Mouse (Mus musculus) G1E (cell line): ENCODE data around the gene Metap1. TPM values are rescaled to one million over a fixed set of nuclear protein-coding genes. Genes with fewer than 3 reads are reported as not detected.

Source experiments
- ATAC-seq: 2 replicates; pipeline ENCODE4 v1.8.0; 2016; ENCODE audit warnings: mild to moderate bottlenecking; ENCODE audit not compliant: insufficient number of reproducible peaks, poor library complexity, low FRiP score, severe bottlenecking; ENCODE audit errors: extremely low read depth
- DNase-seq: peaks from one replicate; pipeline ENCODE4 v3.0.0; 2012; ENCODE audit warnings: low spot score
- H3K27me3 ChIP-seq: 2 replicates; pipeline ENCODE4 v1.6.1; 2012; ENCODE audit warnings: mild to moderate bottlenecking, low read length, inconsistent platforms; ENCODE audit not compliant: insufficient read depth
- H3K36me3 ChIP-seq: replicated peaks from 2 replicates; pipeline ENCODE3; 2012; ENCODE audit warnings: mild to moderate bottlenecking, inconsistent platforms
- H3K4me1 ChIP-seq: 2 replicates; pipeline ENCODE4 v1.6.1; 2012; ENCODE audit warnings: low read depth, low read length, inconsistent platforms, mixed read lengths; ENCODE audit not compliant: insufficient read depth
- H3K4me3 ChIP-seq: 2 replicates; pipeline ENCODE4 v1.5.1; 2012; ENCODE audit warnings: low read depth, mild to moderate bottlenecking, inconsistent platforms, low read length, moderate library complexity, mixed read lengths
- H3K9me3 ChIP-seq: replicated peaks from 2 replicates; pipeline ENCODE4 v1.6.1; 2012; ENCODE audit warnings: inconsistent platforms
- CTCF ChIP-seq: IDR thresholded peaks from 2 replicates; pipeline ENCODE4 v1.5.1; 2012; ENCODE audit warnings: low read depth, low read length, inconsistent platforms, mixed read lengths
- GATA1 ChIP-seq: IDR thresholded peaks from 2 replicates; pipeline ENCODE4 v1.6.1; 2012; ENCODE audit warnings: borderline replicate concordance, low read length, inconsistent platforms, mixed read lengths
- GATA2 ChIP-seq: IDR thresholded peaks from 2 replicates; pipeline ENCODE4 v1.6.1; 2012; ENCODE audit warnings: low read depth, low read length, inconsistent platforms, borderline replicate concordance
- POLR2AphosphoS5 ChIP-seq: IDR thresholded peaks from 2 replicates; pipeline ENCODE4 v1.6.1; 2012; ENCODE audit warnings: low read depth, low read length, inconsistent platforms; ENCODE audit not compliant: insufficient replicate concordance
- TAL1 ChIP-seq: conservative IDR thresholded peaks from 2 replicates; pipeline ENCODE4 v1.6.1; 2012; ENCODE audit warnings: low read depth, low read length, inconsistent platforms, mixed read lengths
- polyA plus RNA-seq: library from polyadenylated mRNA; stranded (reverse); fragments of >175 nt; gene quantifications from 2 replicates; pipeline ENCODE4 v1.2.3, GENCODE M21; 2012
- total RNA-seq, 2 experiments: library from RNA; stranded (forward) in 1 of 2; stranded (reverse) in 1 of 2; fragments of 200-1000 nt in 1 of 2; fragments of >200 nt in 1 of 2; fragmentation: Nextera tagmentation in 1 of 2; gene quantifications; 2 replicates each; pipeline ENCODE4 v1.2.3; 2014 to 2017

Gene Metap1
- total and polyA plus RNA-seq, 3 experiments, result 24.3 to 67.3 (median 66.3) TPM

GRCm38 (mm10) chr3:138415121-138415690 lies 74.1 kb downstream of the Metap1 start, which contains the start of gene Adh4:
Gene Adh4, plus strand, starts transcription at chr3:138415466.
- DNase-seq (no peak), ATAC-seq (no peak)
- no peak within 1 kb of the TSS for H3K4me3 ChIP-seq
- no peaks in the 10 kb centered on the region for H3K36me3 ChIP-seq
- no peak for TF ChIP-seq TAL1
- TF ChIP-seq POLR2AphosphoS5, result no peak
- TF ChIP-seq GATA1, result no peak
- TF ChIP-seq CTCF, result no peak
- no peak for TF ChIP-seq GATA2
- no peaks in the 10 kb centered on the region for H3K9me3 ChIP-seq
- H3K27me3 ChIP-seq, result no peaks in the 10 kb centered on the region; the same call in 1 of the 2 replicates
- H3K4me1 ChIP-seq, result no peaks in the 10 kb centered on the region

- DNase-seq (no peak), ATAC-seq (no peak)
- Histone ChIP-seq H3K4me1 (no peaks in the 10 kb centered on the region), H3K36me3 (no peaks in the 10 kb centered on the region), H3K27me3 (peaks cover 9% of the 10 kb centered on the region; the same call in 1 of the 2 replicates), H3K4me3 (no peak overlapping the region), H3K9me3 (no peaks in the 10 kb centered on the region)
- TF ChIP-seq GATA2 (no peak), CTCF (no peak), GATA1 (no peak), POLR2AphosphoS5 (no peak), TAL1 (no peak)
These were observed 79.1 kb downstream of the Metap1 start for GRCm38 (mm10) chr3:138410211-138410610.

- Histone ChIP-seq H3K36me3 (no peaks in the 10 kb centered on the region), H3K4me1 (no peaks in the 10 kb centered on the region), H3K27me3 (peaks cover 9% of the 10 kb centered on the region; the same call in 1 of the 2 replicates), H3K4me3 (no peak overlapping the region), H3K9me3 (no peaks in the 10 kb centered on the region)
- DNase-seq (no peak), ATAC-seq (no peak)
- TF ChIP-seq GATA2 (no peak), GATA1 (no peak), CTCF (no peak), POLR2AphosphoS5 (no peak), TAL1 (no peak)
These were observed 79.7 kb downstream of the Metap1 start for GRCm38 (mm10) chr3:138409585-138409984.

Other genes with a start within 250 kb of the Metap1 start
- gene Adh1, start 228.5 kb downstream of the Metap1 start, total RNA-seq (2014; fragmentation: Nextera tagmentation), result not detected in 2 replicates
- gene Adh1, start 228.5 kb downstream of the Metap1 start, total RNA-seq (2017), result 0.17 and 0.33 TPM in 2 replicates
- not detected in 2 replicates for gene Adh1, start 228.5 kb downstream of the Metap1 start, polyA plus RNA-seq
- not detected in 2 replicates for gene Adh6a, start 176.2 kb downstream of the Metap1 start, total RNA-seq (2014; fragmentation: Nextera tagmentation)
- gene Adh6a, start 176.2 kb downstream of the Metap1 start, total RNA-seq (2017), result 0.22 TPM in 1 of 2 replicates, not detected in the other
- gene Adh6a, start 176.2 kb downstream of the Metap1 start, polyA plus RNA-seq, result not detected in 2 replicates
- not detected in 2 replicates for gene Adh6b, start 147.7 kb downstream of the Metap1 start, total RNA-seq (2014; fragmentation: Nextera tagmentation)
- 0.06 and 0.16 TPM in 2 replicates for gene Adh6b, start 147.7 kb downstream of the Metap1 start, total RNA-seq (2017)
- gene Adh6b, start 147.7 kb downstream of the Metap1 start, polyA plus RNA-seq, result not detected in 2 replicates
- gene Adh4, start 74.0 kb downstream of the Metap1 start, total RNA-seq (2014; fragmentation: Nextera tagmentation), result not detected in 2 replicates
- not detected in 2 replicates for gene Adh4, start 74.0 kb downstream of the Metap1 start, total RNA-seq (2017)
- gene Adh4, start 74.0 kb downstream of the Metap1 start, polyA plus RNA-seq, result not detected in 2 replicates
- 86.2 and 86.3 TPM in 2 replicates for gene Adh5, start 46.4 kb downstream of the Metap1 start, total RNA-seq (2014; fragmentation: Nextera tagmentation)
- 147 and 154 TPM in 2 replicates for gene Adh5, start 46.4 kb downstream of the Metap1 start, total RNA-seq (2017)
- 11.3 and 27.4 TPM in 2 replicates for gene Adh5, start 46.4 kb downstream of the Metap1 start, polyA plus RNA-seq
- 584 and 634 TPM in 2 replicates for gene Eif4e, start 36.7 kb upstream of the Metap1 start, total RNA-seq (2014; fragmentation: Nextera tagmentation)
- gene Eif4e, start 36.7 kb upstream of the Metap1 start, total RNA-seq (2017), result 173 and 248 TPM in 2 replicates
- gene Eif4e, start 36.7 kb upstream of the Metap1 start, polyA plus RNA-seq, result 13.2 and 21.2 TPM in 2 replicates